Mouse (Mus musculus) liver, embryonic 16.5 days (tissue): ENCODE data around the gene Dgat2l6. TPM values are rescaled to one million over a fixed set of nuclear protein-coding genes. Genes with fewer than 3 reads are reported as not detected.

Experiments
- ATAC-seq: fragments of 200-750 bp; cut with Nextera tagmentation; 2 replicates; pipeline ENCODE4 v1.8.0; 2017; ENCODE audit warnings: low read depth, mild to moderate bottlenecking, moderate number of reproducible peaks, moderate library complexity
- H3K27ac ChIP-seq: fragments of 300-500 bp; sonication (generic); 2 replicates; pipeline ENCODE4 v1.5.1; 2014; ENCODE audit warnings: mild to moderate bottlenecking, low read length
- H3K27me3 ChIP-seq: fragments of 300-500 bp; sonication (generic); 2 replicates; pipeline ENCODE4 v1.6.1; 2014; ENCODE audit warnings: low read depth, low read length, mixed read lengths; ENCODE audit not compliant: control insufficient read depth, insufficient read depth
- H3K36me3 ChIP-seq: fragments of 300-500 bp; sonication (generic); 2 replicates; pipeline ENCODE4 v1.6.1; 2014; ENCODE audit warnings: mild to moderate bottlenecking; ENCODE audit not compliant: control insufficient read depth, insufficient read depth
- H3K4me1 ChIP-seq: fragments of 300-500 bp; sonication (generic); 2 replicates; pipeline ENCODE4 v1.6.1; 2014; ENCODE audit warnings: low read depth, low read length, mixed read lengths; ENCODE audit not compliant: control insufficient read depth
- H3K4me2 ChIP-seq: fragments of 300-500 bp; sonication (generic); 2 replicates; pipeline ENCODE4 v1.6.1; 2014; ENCODE audit warnings: low read depth, low read length, mixed read lengths
- H3K4me3 ChIP-seq: fragments of 300-500 bp; sonication (generic); 2 replicates; pipeline ENCODE4 v1.5.1; 2014; ENCODE audit warnings: low read depth, mild to moderate bottlenecking, low read length
- H3K9ac ChIP-seq: fragments of 300-500 bp; sonication (generic); 2 replicates; pipeline ENCODE4 v1.6.1; 2014; ENCODE audit warnings: low read depth, low read length
- H3K9me3 ChIP-seq: fragments of 300-500 bp; sonication (generic); replicated peaks from 2 replicates; pipeline ENCODE4 v1.6.1; 2016; ENCODE audit warnings: low read length; ENCODE audit not compliant: control insufficient read depth
- WGBS: fragments of 180-500 bp; shearing (Covaris S2); extraction: QIAGEN DNeasy Blood & Tissue Kit; methylation state at CpG from one replicate; pipeline ENCODE4 v1.1.7; 2014; ENCODE audit not compliant: insufficient replicate concordance; 5-methylcytosine and 5-hydroxymethylcytosine counted together
- polyA plus RNA-seq: library from polyadenylated mRNA; unstranded; fragments of >200 nt; fragmentation: Nextera tagmentation; extraction: Ambion mirVana; gene quantifications from 2 replicates; pipeline ENCODE4 v1.2.1, GENCODE M21; 2015

Gene Dgat2l6
- not detected in 2 replicates for polyA plus RNA-seq

- no peak within 1 kb of the TSS for H3K4me3 ChIP-seq
- no peaks in the 10 kb centered on the region; the same call in 1 of the 2 replicates for H3K27me3 ChIP-seq
- H3K4me2 ChIP-seq: no peak within 1 kb of the TSS
- no peaks in the 10 kb centered on the region for H3K4me1 ChIP-seq
- no peak within 1 kb of the TSS for H3K27ac ChIP-seq
- 66% methylated on average over 4 of the region's 4 CpGs for WGBS
- no peak within 1 kb of the TSS for H3K9ac ChIP-seq
- H3K9me3 ChIP-seq: no peaks in the 10 kb centered on the region
- ATAC-seq: no peak
- no peaks in the 10 kb centered on the region for H3K36me3 ChIP-seq
Observed at GRCm38 (mm10) chrX:100524471-100524870, at the start of gene Dgat2l6. Dgat2l6 (plus strand) TSS chrX:100524838.

- Histone ChIP-seq H3K4me1 (no peaks in the 10 kb centered on the region), H3K27ac (no peak overlapping the region), H3K27me3 (no peaks in the 10 kb centered on the region), H3K36me3 (no peaks in the 10 kb centered on the region), H3K4me3 (no peak overlapping the region), H3K9ac (no peak overlapping the region), H3K9me3 (no peaks in the 10 kb centered on the region), H3K4me2 (no peak overlapping the region)
- WGBS: 47% methylated on average over 4 of the region's 4 CpGs
- ATAC-seq: no peak
Observed at GRCm38 (mm10) chrX:100475569-100476223, 48.9 kb upstream of the Dgat2l6 start.

DNA sequence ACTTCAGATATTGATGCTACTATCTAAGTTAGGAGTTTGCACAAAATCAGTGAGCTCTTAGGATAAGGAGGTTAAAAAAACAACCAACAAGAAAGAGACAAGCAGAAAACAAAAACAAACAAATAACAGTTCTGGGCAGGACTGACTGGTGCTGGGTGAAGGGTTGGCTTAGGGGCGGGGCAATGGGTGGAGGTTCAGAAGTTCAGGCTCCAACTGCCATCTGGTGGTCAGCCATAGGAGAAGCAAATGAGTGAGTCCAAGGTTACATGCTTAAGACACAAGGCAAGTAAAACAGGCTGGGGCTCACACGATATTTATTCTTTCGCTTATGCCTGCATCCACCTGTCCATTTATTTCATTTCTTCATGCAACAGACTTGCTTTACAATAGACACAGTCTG is 44.3 kb upstream of the Dgat2l6 start:
- Histone ChIP-seq H3K9ac (no peak overlapping the region), H3K27ac (no peak overlapping the region), H3K4me1 (no peaks in the 10 kb centered on the region), H3K4me3 (no peak overlapping the region), H3K36me3 (no peaks in the 10 kb centered on the region), H3K27me3 (no peaks in the 10 kb centered on the region), H3K4me2 (no peak overlapping the region), H3K9me3 (no peaks in the 10 kb centered on the region)
- ATAC-seq: no peak
- 25% methylated on average over 3 of the region's 3 CpGs for WGBS

DNA sequence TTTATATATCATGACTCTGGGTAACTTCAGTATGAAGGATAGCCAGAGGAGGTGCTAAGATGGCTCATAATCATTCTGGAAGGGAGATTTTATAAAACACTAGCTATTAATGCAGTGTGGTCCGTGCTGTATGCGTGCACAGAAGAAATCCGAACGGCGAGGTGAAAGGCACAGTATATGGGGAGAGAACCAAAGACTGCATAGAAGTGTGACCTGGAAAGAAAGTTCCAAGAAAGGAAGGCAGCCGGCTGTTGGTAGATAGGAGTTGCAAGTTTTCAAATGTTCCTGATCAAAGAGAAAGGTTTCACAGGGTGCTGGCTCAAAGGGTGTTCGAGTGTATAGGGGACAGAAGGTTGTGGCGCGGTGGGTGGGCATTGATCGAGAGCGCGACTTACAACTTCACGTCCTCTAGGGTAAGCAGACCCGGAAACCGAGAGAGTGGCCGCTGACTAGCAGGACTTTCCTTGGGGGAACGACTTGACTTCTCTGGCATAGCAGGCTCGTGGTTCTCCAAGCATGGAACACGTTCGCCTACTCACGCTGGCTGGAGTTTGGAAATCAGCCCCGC is 31.1 kb upstream of the Dgat2l6 start:
- Histone ChIP-seq H3K4me3 (peak overlapping the region; percentile 65), H3K36me3 (no peaks in the 10 kb centered on the region), H3K9ac (peak overlapping the region; percentile 35; the same call in 1 of the 2 replicates), H3K4me2 (peak overlapping the region; percentile 65), H3K9me3 (no peaks in the 10 kb centered on the region), H3K27me3 (no peaks in the 10 kb centered on the region), H3K4me1 (no peaks in the 10 kb centered on the region; the same call in 1 of the 2 replicates), H3K27ac (no peak overlapping the region)
- 18% methylated on average over 22 of the region's 22 CpGs for WGBS
- ATAC-seq: no peak

GRCm38 (mm10) chrX:100494068-100494978 is 30.3 kb upstream of the Dgat2l6 start, which contains the start of gene Igbp1:
Igbp1 (plus strand) TSS chrX:100494291.
- H3K4me1 ChIP-seq: no peaks in the 10 kb centered on the region; the same call in 1 of the 2 replicates
- WGBS: 17% methylated on average over 32 of the region's 32 CpGs

DNA sequence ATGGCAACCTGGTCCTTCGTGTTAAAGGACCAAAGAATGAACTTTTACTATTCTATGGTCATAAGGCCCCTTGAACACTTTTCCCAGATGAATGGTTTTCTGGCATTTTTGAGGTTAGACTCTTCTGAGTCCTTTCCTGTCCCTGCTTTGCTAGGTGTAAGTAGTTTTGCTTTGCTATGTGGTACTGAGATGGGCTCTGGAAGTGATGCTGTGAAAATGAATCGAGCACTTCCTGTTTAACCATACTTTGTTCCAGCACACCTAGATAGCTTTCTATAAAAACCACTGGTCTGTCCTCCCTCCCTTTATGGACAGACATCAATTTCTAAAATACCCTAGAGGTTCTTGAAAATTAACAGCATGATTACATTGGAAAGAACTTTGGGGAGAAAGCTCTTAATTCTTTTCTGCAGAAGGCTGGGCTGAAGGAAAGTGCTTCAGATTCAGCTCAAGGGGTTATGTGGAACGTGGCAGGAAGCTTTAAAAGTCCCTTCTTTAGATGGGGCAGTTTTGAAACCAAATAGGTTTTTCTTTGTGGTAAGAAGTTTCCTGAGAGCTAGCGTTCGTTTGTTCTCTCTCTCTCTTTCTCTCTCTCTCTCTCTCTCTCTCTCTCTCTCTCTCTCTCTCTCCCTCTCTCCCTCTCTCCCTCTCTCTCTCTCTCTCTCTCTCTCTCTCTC is 20.3 kb upstream of the Dgat2l6 start:
- H3K4me3 ChIP-seq: no peak overlapping the region
- H3K27ac ChIP-seq: no peak overlapping the region
- H3K36me3 ChIP-seq: no peaks in the 10 kb centered on the region
- H3K9ac ChIP-seq: no peak overlapping the region
- H3K9me3 ChIP-seq: no peaks in the 10 kb centered on the region
- no peak for ATAC-seq
- WGBS: 62% methylated on average over 5 of the region's 5 CpGs
- no peaks in the 10 kb centered on the region for H3K4me1 ChIP-seq
- H3K4me2 ChIP-seq: no peak overlapping the region
- no peaks in the 10 kb centered on the region; the same call in 1 of the 2 replicates for H3K27me3 ChIP-seq

More at GRCm38 (mm10) chrX:100494068-100494978, 30.3 kb upstream of the Dgat2l6 start, which contains the start of gene Igbp1:
- H3K27me3 ChIP-seq: no peaks in the 10 kb centered on the region
- H3K9ac ChIP-seq: peak within 1 kb of the TSS; percentile 62
- H3K4me2 ChIP-seq: peak within 1 kb of the TSS; percentile 65
- peak; percentile 91 for ATAC-seq
- no peaks in the 10 kb centered on the region for H3K9me3 ChIP-seq
- peak within 1 kb of the TSS; percentile 65 for H3K4me3 ChIP-seq
- H3K36me3 ChIP-seq: no peaks in the 10 kb centered on the region
- no peak within 1 kb of the TSS for H3K27ac ChIP-seq

- no peak overlapping the region for H3K4me2 ChIP-seq
- H3K27me3 ChIP-seq: no peaks in the 10 kb centered on the region; the same call in 1 of the 2 replicates
- no peak for ATAC-seq
- H3K4me1 ChIP-seq: no peaks in the 10 kb centered on the region
- H3K27ac ChIP-seq: no peak overlapping the region
- no peak overlapping the region for H3K4me3 ChIP-seq
- H3K9me3 ChIP-seq: no peaks in the 10 kb centered on the region
- no peaks in the 10 kb centered on the region for H3K36me3 ChIP-seq
- WGBS: 71% methylated on average over 4 of the region's 4 CpGs
- no peak overlapping the region for H3K9ac ChIP-seq
Observed at GRCm38 (mm10) chrX:100508164-100508563, 16.5 kb upstream of the Dgat2l6 start.

GRCm38 (mm10) chrX:100509921-100510320 is 14.7 kb upstream of the Dgat2l6 start:
- H3K4me3 ChIP-seq: no peak overlapping the region
- no peak overlapping the region for H3K4me2 ChIP-seq
- no peak overlapping the region for H3K27ac ChIP-seq
- H3K27me3 ChIP-seq: no peaks in the 10 kb centered on the region; the same call in 1 of the 2 replicates
- H3K9ac ChIP-seq: no peak overlapping the region
- no peak for ATAC-seq
- no peaks in the 10 kb centered on the region for H3K4me1 ChIP-seq
- no peaks in the 10 kb centered on the region for H3K9me3 ChIP-seq
- WGBS: 63% methylated on average over 3 of the region's 3 CpGs
- H3K36me3 ChIP-seq: no peaks in the 10 kb centered on the region
